In the genomic region with DNA sequence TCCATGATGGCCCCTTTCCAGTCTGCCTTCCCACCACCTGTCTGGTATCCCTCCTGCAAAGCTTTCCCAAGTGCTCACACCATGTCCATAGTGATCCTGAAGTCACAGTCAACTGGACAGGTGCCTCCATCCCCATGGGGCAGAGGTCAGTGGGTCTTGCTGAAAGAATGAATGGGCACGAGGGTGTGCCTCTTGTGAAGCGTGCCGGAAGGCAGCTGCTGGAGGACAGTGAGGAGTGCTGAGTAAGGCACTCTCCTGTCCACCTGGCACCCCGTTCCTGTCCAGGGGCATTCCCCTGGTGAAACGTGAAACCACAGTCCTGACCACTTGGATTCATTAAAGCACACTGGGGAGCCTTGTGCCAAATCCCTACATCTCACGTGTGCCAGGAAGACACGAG, we compare ENCODE assay signal across 16 mouse cellular contexts.
DNase-seq lines count a peak whose midpoint lies in the region; ATAC-seq and TF ChIP-seq lines count a peak whose summit lies in the region.
"Had no signal": no experiment of that assay in that cellular context is flagged by ENCODE, and none has a peak within 500 bp of the region (broad histone marks: within the 10 kb centered on the region; RNA-seq: fewer than 3 reads in every experiment).

No protein-coding gene starts in this region.

- no peaks in the 10 kb centered on the region for H3K9me3 ChIP-seq in CH12.LX (replicated peaks; ENCODE audit: low read length)
- no peaks in the 10 kb centered on the region for H3K9me3 ChIP-seq in kidney, postnatal 0 days (replicated peaks; ENCODE audit: low read length)
- H3K9me3 ChIP-seq: forebrain, embryonic 10.5 days; heart, embryonic 10.5 days; neural tube, embryonic 13.5 days had no signal

- in situ Hi-C loops in CH12.LX (cut with MboI; ENCODE audit: low pct_ligation_motif_present, low pct_unique_long_range_greater_than_20kb, low sequenced_read_pairs): no loop called here

- no peaks in the 10 kb centered on the region for H3K27me3 ChIP-seq in CH12.LX (replicated peaks)
- no peaks in the 10 kb centered on the region for H3K27me3 ChIP-seq in kidney, postnatal 0 days (ENCODE audit: insufficient read depth, low read length)
- H3K27me3 ChIP-seq: megakaryocyte, embryonic 14.5 days; neural tube, embryonic 13.5 days had no signal

- dilution Hi-C loops in CH12.LX (cut with MboI; ENCODE audit: extremely low pct_ligation_motif_present, extremely low pct_unique_long_range_greater_than_20kb, low sequenced_read_pairs): no loop called here

- peak; percentile 71 for ATAC-seq in kidney, postnatal 0 days (replicated peaks; ENCODE audit: low FRiP score, low read depth)
- ATAC-seq: lung, postnatal 0 days had no signal

- H3K36me3 ChIP-seq in CH12.LX (replicated peaks in 1 of 2; ENCODE audit: control insufficient read depth in 1 of 2, insufficient read depth in 1 of 2, low read length in 1 of 2): no peaks in the 10 kb centered on the region
- H3K36me3 ChIP-seq in kidney, postnatal 0 days (ENCODE audit: insufficient read depth, low read length): no peaks in the 10 kb centered on the region
- H3K36me3 ChIP-seq: forebrain, embryonic 10.5 days; heart, embryonic 10.5 days; neural tube, embryonic 13.5 days had no signal

- no peaks in the 10 kb centered on the region for H3K79me2 ChIP-seq in CH12.LX (replicated peaks; ENCODE audit: control insufficient read depth, extremely low read depth, insufficient read depth, poor library complexity, severe bottlenecking)

- H3K27ac ChIP-seq in CH12.LX (ENCODE audit: insufficient read depth, low read depth): no peak overlapping the region
- no peak overlapping the region for H3K27ac ChIP-seq in kidney, postnatal 0 days
- H3K27ac ChIP-seq: forebrain, embryonic 10.5 days; heart, embryonic 10.5 days; layer of hippocampus, adult 2 months; liver, embryonic 14.5 days; neural tube, embryonic 13.5 days had no signal

- no peak overlapping the region for H3K4me2 ChIP-seq in CH12.LX (ENCODE audit: insufficient read depth, low read depth, poor library complexity, severe bottlenecking)
- H3K4me2 ChIP-seq in kidney, postnatal 0 days (ENCODE audit: low read length): no peak overlapping the region
- H3K4me2 ChIP-seq: neural tube, embryonic 13.5 days had no signal

- no peak overlapping the region for H3K9ac ChIP-seq in CH12.LX (ENCODE audit: insufficient read depth, low read depth)
- no peak overlapping the region for H3K9ac ChIP-seq in kidney, postnatal 0 days (ENCODE audit: low read depth, low read length)
- H3K9ac ChIP-seq: liver, embryonic 14.5 days; neural tube, embryonic 13.5 days had no signal

- TF ChIP-seq CTCF in CH12.LX (conservative IDR thresholded peaks at IDR 0.05 in 1 of 2, IDR thresholded peaks at IDR 0.05 in 1 of 2; ENCODE audit: low read depth in 2 of 2, low read length in 2 of 2): no peak
- no peak for TF ChIP-seq CTCF in kidney, postnatal 0 days (IDR thresholded peaks at IDR 0.05; ENCODE audit: low read depth)

- no peak for TF ChIP-seq EP300 in CH12.LX (IDR thresholded peaks at IDR 0.05; ENCODE audit: low read length)

- peak; percentile 57 for DNase-seq in cerebellum, adult 11-12 months
- no peak for DNase-seq in cerebellum, adult 11 months
- DNase-seq in gastrocnemius, postnatal 25 days: peak; percentile 25
- DNase-seq in gastrocnemius, adult 8-10 months (ENCODE audit: low spot score in 2 of 2): no peak
- no peak for DNase-seq in CH12.LX (ENCODE audit: extremely low read depth)
- no peak for DNase-seq in kidney, postnatal 0 days (ENCODE audit: low spot score)
- DNase-seq in adrenal gland, adult (ENCODE audit: inconsistent age in 2 of 2, low spot score in 1 of 2): no peak
- DNase-seq in ovary, adult 18-20 months (ENCODE audit: low spot score): no peak
- DNase-seq: adrenal gland, adult 8-10 months had no signal

- no peak for TF ChIP-seq RAD21 in CH12.LX (IDR thresholded peaks at IDR 0.05; ENCODE audit: low read depth, low read length)

- 45% methylated on average over 7 of the region's 7 CpGs for WGBS in kidney, postnatal 0 days

- H3K4me1 ChIP-seq in CH12.LX (ENCODE audit: control insufficient read depth in 1 of 2, insufficient read depth in 2 of 2): peaks cover 4 to 17% of the 10 kb centered on the region in 2 experiments; a peak in 3 of 4 replicates
- H3K4me1 ChIP-seq in kidney, postnatal 0 days (replicated peaks; ENCODE audit: insufficient read depth, low read length): no peaks in the 10 kb centered on the region
- H3K4me1 ChIP-seq: megakaryocyte, embryonic 14.5 days had no signal

- no peak overlapping the region for H3K4me3 ChIP-seq in CH12.LX (replicated peaks in 1 of 3; ENCODE audit: low read depth in 2 of 3, low read length in 2 of 3, poor library complexity in 1 of 3)
- no peak overlapping the region for H3K4me3 ChIP-seq in kidney, postnatal 0 days (replicated peaks; ENCODE audit: low read depth, low read length)
- H3K4me3 ChIP-seq: forebrain, embryonic 10.5 days; heart, embryonic 10.5 days; layer of hippocampus, adult 2 months; megakaryocyte, embryonic 14.5 days; neural tube, embryonic 13.5 days had no signal

- no peak for TF ChIP-seq POLR2A in CH12.LX (IDR thresholded peaks at IDR 0.05; ENCODE audit: low read depth, low read length)

TF ChIP-seq in CH12.LX, 34 proteins besides CTCF, POLR2A, EP300 and RAD21:
- TF ChIP-seq BHLHE40 (IDR thresholded peaks at IDR 0.05; ENCODE audit: low read depth, low read length): peak; percentile 46
- TF ChIP-seq KAT2A (IDR thresholded peaks at IDR 0.05; ENCODE audit: insufficient replicate concordance, low read length): no peak
TF ChIP-seq in CH12.LX: peak in this region for 1.

Comparison
In these comparisons a context has a peak if more than half of its experiments do, and no peak if none do; other contexts are left out.
1. DNase-seq: peak in cerebellum, adult 11-12 months (single experiment) and gastrocnemius, postnatal 25 days (single experiment); none in cerebellum, adult 11 months (single experiment), gastrocnemius, adult 8-10 months (0 of 2), CH12.LX (single experiment), kidney, postnatal 0 days (single experiment), adrenal gland, adult (0 of 2) and ovary, adult 18-20 months (single experiment).